Mouse (Mus musculus) kidney, adult 11 months (tissue): Measurements from ENCODE around the gene Rpl37a.

Source experiments
- DNase-seq: peaks from one replicate; pipeline ENCODE4 v3.0.0; 2022

Rpl37a gene

DNA sequence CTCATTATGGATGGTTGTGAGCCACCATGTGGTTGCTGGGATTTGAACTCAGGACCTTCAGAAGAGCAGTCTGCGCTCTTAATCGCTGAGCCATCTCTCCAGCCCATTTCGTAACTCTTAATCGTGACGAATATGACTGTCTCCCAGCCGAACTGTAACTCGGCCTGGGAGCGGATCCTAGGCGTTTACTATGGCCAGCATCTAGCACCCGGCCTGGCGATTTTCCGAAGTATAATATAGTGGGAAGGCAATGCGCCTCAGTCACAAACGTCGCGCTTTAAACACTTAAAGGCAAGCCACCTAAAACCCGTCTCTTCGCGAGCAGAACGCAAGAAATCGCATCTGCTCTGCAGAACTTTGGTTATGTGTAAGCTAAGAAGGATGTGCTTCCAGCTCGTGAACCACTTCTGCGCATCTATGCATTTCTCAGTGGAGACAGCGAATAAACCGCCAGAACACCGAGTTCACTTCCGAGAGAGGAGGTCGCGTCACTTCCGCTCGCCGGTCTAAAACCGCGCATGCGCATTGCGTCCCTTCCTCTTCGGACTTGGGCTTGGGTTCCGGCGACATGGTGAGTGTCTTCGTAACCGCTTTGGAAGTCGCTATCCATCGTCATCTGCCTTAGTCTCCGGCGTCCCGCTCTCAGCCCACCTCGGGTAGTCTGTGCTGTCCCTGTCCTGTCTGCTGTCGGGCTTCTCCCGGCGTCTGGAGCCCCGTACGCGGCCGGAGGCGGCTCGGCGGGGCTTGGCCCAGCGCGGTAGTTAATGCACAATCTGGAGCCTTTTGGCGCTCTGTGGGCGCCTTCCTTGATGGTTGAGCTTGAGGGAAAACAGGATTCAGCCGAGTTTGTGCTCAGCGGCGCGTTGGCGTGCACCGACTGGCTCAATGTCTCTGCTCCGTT lies at the start of gene Rpl37a:
TSS of gene Rpl37a (plus strand) at position 538 of the 901 bp plus-strand sequence.
- peak; percentile 94 for DNase-seq

DNA sequence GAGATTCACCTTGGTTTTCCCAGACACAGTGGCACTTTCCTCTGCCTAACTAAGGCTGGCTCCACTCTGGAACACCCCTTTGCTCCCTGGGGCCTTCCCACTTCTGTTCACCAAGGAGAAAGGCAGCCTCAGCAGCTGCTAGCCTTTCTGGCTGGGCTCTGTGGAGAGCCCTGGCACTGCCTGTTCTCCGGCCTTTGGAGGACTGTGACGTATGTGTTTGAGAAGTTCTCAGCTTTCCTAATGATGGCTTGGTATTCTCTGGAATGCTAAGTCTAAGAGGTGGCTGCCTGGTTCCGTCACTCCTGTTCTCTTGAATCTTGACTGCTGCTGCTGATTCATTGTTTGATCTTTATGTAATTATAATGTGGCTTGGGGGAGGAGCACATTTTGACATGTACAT lies 38.0 kb upstream of the Rpl37a start:
- no peak for DNase-seq

DNA sequence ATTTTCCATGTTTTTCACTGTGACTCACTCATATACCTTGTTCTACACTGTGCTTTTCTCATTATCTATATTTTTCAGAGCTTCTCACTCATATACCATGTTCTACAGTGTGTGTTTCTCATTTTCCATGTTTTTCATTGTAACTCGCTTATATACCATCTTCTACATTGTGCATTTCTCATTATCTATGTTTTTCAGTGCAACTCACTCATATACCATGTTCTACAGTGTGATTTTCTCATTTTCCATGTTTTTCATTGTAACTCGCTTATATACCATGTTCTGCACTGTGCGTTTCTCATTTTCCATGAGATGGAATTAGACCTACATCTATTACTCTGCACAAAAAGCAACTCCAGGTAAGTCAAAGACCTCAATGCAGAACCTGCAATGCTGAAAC lies 14.8 kb upstream of the Rpl37a start:
- no peak for DNase-seq

DNA sequence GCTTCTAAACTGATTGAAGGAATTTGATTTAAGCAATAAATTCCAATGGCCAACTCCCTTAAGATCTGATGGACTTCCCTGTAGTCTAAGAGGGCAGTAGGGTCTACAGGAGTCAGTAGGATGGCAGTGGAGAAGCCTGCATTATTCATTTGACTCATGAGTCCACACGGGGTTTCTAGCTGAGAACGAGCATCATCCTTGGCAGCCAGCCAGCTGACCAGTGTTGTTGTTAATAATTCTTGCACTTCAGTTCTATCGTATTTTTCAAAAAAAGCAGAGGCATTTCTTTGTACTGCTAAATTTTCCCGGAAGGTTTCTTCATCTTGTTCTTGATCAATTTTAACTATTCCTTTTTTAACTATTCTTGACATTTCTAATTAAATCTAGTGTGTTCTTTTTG lies 12.4 kb upstream of the Rpl37a start:
- DNase-seq: no peak

DNA sequence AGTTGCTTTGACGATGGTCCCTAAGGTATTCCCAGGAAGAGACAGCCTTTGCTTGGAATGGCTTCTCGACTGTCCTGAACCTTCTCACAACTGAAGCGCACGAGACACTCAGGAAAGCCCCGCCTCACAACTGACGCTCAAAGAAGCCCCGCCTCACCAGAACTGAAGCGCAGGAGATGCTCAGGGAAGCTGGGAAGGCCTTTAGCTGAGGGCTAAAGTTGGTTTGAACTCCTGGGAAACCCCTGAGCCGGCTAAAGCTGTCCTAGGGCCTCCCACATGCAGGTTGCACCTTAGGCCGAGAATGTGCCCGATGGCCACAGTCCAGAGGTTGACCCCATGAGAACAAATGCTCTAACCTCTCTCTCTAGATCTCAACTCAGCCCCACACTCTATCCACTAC lies 10.6 kb upstream of the Rpl37a start, which contains the start of gene Ankar:
TSS of gene Ankar (minus strand) at position 101 of the 400 bp plus-strand sequence.
- DNase-seq: no peak

DNA sequence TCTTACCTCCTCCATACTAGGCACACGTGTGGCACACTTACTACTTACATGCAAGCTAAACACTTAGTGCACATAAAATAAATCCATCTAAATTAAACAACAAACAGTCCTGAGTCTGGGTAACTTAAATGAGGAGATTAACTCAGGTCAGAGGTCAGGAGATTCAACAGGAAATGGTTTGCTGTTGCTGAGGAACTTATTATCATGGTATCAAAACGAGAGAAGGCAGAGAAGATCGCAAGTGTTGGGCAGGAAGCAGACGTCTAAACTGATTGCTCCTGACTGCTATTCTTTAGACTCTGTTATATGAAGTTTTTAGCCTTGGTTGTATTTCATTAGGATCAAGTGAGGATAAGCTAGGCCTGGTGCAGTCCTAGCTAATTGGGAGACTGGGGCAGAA lies 3.6 kb upstream of the Rpl37a start:
- DNase-seq: no peak

DNA sequence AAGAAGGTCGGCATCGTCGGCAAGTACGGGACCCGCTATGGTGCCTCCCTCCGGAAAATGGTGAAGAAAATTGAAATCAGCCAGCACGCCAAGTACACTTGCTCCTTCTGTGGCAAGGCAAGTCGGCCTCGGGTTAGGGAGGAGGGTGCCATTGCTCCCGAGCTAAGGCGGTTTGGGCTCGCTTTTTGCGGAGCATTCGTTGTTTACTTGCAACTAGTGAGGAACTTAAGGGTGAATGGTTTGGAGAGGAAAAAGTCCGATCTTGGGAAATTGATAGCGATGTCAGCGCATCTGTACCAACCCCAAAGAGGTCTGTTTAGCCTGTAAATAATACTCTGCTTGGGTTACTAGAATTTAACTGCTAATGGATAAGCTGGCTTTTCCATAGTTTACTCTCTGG lies 594 bp downstream of the Rpl37a start:
- no peak for DNase-seq

DNA sequence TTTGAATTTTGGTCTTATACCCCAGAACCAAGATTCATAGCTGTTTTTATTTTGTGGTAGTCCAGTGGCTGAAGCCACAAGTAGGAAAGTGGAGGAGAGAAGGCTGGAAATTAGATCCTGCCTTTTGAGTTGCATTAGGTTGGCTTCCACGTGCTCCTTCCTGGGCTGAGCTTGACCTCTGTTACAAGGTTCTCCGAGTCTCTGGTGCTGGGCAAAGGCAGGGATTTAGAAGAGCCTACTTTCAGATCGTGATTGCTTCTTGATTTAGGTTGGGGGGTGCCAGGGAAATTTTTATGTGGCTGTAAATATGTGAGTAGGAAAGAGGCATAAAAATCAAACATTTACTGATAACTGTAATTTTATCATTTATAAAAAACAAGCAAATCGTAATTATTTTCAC lies 3.5 kb downstream of the Rpl37a start:
- DNase-seq: no peak

DNA sequence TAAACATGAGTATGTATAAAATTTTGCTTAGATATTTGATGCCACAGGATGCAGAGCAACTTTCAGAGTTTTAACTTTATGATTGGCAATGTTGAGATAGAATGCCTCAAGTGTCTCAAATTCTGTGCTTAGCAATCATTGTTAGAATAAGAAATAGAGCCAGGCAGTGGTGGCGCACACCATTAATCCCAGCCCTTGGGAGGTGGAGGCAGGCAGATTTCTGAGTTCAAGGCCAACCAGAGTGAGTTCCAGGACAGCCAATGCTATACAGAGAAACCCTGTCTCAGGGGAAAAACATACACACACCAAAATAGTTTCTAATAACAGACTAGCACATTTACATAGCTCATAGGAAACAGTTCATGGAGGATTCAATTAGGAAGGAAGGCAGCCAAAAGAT lies 4.0 kb downstream of the Rpl37a start:
- DNase-seq: no peak

DNA sequence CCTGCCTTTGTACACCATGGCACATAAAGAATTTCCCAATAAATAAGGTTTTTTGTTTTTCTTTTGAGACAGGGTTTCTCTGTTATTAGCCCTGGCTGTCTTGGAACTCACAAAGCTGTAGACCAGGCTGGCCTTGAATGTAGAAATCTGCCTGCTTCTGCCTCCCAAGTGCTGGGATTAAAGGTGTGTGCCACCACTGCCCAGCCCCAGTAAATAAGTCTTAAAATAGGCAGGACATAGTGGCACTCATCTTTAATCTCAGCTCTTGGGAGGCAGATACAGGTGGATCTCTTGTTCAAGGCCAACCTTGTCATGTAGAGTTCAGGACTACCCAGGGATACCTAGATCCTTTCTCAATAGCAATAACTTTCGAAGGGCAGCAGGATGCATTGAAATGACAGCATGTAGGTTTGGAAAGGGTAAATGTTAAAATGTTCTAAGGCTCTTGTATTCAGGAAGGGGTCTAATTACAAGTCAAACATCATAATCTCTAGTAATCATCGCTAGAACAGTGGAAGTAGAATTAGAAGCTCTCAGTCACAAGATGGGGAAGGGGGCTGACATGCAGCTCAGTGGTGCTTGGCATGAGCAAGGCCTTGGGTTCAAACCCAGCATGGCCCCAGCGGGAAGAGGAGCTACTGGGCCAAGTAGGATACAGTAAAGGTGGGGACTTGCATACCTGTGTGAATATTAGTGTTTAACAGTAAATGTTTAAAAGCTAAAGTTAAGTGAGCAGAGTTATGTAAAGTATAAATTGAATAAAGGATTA lies 4.7 kb downstream of the Rpl37a start:
- DNase-seq: no peak

DNA sequence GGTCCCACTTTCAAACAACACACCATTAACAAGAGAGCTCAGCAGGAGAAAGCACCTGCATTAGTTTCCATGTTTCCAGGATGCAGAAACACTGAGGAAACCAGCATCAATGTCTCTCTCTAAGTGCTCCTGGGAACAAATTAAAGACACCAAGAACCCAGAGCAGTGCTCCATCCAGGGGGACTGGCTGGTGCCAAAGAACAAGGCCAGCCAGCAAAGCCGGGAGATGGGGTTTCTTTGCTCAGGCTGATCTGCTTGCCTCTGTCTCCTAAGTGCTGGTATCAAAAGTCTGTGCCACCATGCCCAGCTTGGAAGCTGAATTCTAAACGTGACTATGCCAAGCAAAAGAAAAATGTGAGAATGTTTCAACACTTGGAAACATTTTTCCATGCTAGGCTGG lies 5.3 kb downstream of the Rpl37a start:
- DNase-seq: no peak

DNA sequence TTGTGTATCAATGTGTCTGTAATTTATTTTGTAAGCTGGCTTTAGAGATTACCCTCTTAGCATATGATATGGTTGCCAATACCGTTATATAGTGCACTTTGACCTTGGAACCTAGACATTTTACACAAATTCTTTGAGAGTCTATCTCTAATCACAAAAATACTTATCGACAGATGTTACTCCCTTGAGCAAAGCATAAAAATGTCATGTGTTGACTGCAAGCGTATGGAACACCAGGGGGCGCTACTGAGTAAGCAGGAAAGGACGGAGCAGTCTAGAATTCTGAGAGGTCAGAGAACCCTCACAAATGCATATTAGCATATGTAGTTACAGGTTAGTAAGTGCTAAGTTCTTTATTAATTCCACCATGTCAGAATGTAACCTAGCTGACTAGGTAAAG lies 5.8 kb downstream of the Rpl37a start:
- peak; percentile 43 for DNase-seq

DNA sequence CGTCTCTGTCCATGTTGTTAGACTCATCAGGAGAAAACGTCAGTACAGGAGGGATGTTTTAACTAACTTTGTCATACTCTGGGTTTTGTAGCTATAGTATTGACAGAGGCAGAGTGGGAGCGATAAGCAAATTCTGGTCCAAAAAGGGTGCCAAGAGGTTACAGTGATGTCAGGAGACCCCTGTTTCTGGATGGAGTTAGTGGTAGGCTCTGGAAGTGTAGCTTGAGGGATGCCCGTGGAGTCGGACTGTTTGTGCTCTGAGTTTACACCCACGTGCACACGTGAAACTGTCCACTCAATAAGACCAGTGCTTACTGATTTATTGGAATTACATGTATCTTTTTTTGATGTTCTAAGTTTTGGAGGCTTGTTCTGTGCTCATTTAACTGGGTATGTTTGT lies 6.5 kb downstream of the Rpl37a start:
- DNase-seq: no peak

DNA sequence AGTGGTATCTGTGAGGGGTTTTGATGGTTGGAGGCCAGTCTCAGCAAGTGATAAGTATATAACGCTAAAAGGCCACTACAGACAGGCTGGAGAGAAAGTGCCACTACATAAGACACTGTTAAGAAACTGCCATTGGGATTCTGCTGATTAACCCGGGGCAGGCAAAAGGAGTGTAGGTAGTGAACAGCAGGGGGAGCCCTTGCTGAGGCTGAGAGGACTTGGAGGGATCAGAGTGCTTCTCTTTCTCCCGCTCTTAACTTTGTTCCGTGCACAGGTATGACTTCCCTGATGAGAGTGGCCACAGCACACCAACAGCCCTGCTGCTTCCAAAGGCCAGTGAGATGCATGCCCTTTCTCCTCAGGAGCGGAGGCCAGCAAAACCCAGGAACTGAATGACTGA lies 7.8 kb downstream of the Rpl37a start:
- peak; percentile 33 for DNase-seq

DNA sequence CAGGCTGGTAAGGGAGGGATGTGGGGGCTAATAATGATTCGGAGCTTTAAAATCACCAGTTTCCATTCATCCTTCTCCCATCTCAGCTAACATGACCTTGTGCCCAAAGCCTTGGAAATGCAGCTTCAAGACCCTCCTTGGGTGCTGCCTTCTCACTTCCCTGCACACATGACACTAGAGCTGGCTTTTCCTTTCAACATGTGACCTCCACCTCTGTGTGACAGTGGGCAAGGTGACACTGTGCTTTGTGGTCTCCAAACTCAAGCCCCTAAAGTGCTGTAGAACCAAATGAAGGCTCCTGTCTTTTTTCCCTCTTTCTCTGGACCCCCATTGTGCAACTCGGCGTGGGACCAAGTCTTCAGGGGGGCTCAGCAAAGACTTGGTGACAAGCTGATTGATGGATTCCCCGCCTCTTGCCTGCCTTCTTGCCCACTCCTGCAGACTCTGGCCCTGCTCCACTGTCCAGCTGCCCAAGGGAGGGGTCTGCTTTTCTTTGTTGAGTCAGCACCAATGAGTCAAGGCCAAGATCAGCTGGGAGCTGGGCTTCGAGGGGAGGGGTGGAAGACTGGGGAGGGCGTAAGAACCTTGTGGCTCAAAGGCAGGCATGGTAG lies 9.1 kb downstream of the Rpl37a start:
- DNase-seq: no peak

DNA sequence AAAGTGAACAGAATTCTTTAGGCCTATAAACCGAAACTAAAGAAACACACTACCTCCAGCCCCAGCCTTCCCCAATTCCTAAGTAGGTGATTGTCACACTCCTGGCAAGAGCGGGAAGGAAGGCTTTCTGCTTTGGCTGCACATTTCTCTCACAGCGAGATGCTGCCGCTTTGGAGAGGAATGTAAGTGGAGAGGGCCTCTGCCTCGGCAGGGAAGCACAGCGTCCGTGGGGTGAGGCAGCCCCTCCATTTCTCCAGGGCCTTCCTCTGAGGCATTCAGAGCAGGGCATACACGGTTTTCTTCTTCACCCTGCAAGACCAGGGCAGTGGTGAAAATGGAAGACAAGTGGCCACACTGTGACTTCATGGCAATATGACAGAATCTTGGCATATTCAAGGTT lies 11.6 kb downstream of the Rpl37a start:
- no peak for DNase-seq

DNA sequence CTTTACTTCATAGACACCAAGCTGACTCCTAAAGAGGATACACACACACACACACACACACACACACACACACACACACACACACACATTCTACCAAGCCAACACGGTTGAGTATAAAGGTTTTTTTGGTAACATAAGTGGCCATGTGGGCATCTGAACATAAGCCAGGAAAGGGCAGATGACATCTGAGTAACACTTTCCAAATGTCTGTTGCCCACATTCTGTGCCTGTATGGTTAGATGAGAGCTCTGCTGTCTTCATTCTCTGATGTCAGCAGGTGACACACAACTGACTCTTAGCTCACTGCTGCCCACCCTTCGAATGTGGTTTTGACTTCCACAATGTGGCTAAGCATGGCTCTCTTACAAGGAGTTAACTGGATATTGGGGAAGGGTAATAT lies 13.3 kb downstream of the Rpl37a start:
- DNase-seq: no peak

DNA sequence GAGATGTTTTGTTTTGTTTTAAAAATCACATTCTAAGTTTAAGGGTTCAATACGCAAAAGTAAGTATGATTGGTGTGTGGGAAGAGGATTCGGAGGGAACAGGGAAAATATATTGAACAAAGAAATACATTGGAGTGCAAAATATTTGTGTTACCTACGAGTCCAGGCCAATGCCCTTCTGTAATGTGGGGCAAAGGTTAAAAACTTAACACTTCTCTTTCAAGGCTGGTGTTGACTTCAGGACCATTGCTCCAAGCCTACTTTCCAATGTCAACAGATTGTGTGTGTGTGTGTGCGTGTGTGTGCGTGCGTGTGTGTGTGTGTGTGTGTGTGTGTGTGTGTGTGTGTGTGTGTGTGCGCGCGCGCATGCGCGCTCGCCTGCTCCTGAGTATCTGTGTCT lies 14.9 kb downstream of the Rpl37a start:
- no peak for DNase-seq

DNA sequence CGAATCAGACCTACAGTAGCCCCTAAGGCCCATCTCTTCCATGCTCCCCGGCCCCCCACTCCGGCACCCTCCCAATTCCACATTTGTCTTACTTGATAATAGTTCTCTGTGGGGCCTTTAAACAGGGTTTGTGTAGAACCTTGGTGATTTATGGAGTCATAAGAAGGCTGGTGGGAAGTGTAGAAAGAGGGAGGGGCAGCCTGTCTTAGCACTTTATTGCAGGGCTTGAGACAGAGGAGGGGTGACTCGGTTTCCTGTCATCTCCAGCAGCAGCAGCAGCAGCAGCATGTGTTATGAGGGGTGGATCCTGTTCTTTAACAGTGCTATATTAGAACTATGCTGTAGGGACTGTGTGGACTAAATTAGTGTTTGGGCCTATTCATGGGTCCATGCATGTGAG lies 17.7 kb downstream of the Rpl37a start:
- no peak for DNase-seq

DNA sequence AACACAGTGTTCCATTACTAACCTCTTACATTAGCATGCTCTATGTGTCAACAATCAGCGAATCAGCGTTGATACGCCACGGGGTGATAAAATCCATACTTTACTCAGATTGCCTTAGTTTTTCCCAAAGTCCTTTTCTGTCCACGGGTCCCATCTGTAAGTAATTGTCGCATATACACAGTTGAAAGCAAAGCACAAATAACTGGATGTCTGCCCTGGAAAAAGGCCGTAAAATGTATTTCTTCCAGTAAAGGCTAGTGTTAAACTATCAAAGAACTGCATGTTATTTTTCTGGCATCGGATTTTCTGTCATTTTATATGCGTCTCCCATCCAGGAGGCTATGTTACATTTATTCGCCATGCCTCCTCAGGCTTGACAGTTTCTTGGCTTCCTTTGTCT lies 19.0 kb downstream of the Rpl37a start:
- DNase-seq: no peak

DNA sequence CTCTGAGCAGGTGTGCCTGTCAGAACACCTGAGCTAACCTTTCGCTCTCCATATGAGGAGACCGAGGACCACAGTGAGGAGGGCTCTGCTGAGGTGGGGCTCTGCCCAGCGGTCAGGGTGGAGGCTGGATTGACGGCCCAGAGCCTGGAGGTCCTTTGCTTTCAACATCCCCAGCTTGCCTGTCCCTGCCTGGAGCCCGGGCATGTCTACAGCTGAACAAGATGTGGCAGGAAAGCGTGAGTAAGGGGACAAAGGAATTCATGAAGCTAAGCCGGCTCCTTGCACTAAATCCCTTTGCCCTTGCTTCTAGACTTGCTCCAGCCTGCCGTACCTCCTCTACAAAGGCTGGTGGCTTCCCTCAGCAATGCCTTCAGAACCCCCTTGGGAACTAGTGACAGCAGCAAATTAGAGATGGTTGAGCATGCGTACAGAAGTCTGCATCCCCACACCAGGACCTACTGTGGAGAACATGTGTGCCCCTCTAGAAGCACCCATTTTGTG lies 22.2 kb downstream of the Rpl37a start:
- no peak for DNase-seq

DNA sequence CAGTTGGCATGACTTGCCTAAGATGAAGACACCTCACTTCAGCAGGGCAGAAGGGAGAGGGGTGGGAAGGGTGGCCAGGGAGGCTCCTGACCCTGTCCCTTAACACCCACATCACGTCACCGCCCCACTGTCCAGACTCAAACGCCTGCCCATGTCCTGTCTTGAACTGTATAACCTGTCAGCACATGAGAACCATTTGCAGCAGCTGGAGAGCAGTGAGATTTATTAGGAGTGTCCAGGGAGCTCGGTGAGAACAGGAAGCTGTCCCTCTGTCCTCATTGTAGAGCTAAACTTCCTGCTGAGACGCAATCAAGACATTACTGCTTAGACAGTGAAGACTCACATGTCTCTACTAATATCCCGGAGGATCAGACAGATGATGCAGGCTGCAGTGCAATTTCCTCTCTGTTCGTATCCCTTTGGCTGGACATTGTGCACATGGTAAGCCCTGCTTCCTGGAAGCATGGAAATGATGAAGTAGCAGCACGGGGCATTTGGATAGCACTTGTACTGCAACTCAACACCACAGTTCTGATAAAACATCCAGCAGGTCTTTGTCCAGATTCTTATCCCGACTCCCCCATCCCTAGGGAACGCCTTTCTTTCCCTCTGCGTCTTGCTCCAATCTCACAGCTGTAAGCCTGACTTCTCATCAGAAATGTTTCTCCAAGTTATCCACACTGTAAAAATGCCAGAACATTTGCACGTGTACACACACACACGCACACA lies 25.5 kb downstream of the Rpl37a start:
- no peak for DNase-seq
